Mouse (Mus musculus) ES-E14 (cell line): ENCODE measurements around the gene Magi1. TPM values are rescaled to one million over a fixed set of nuclear protein-coding genes. Genes with fewer than 3 reads are reported as not detected.

Source experiments
- DNase-seq: peaks from one replicate; pipeline ENCODE4 v3.0.0-alpha.2; 2013; ENCODE audit warnings: low read depth, low spot score
- H3K27ac ChIP-seq: 2 replicates; pipeline ENCODE4 v1.5.1; 2012; ENCODE audit warnings: low read depth, mild to moderate bottlenecking, low read length, moderate library complexity, mixed read lengths; ENCODE audit not compliant: poor library complexity, insufficient read depth, severe bottlenecking
- H3K36me3 ChIP-seq: 2 replicates; pipeline ENCODE4 v1.6.1; 2012; ENCODE audit warnings: mild to moderate bottlenecking, low read length, moderate library complexity, mixed read lengths; ENCODE audit not compliant: control insufficient read depth, poor library complexity, insufficient read depth, severe bottlenecking
- H3K4me1 ChIP-seq, 2 experiments: fragments of 150-350 bp in 1 of 2; sonication (generic) in 1 of 2; 2 replicates each; pipeline ENCODE4 v1.6.1; 2012; ENCODE audit warnings: low read length in 2 of 2, mild to moderate bottlenecking in 1 of 2, mixed read lengths in 1 of 2; ENCODE audit not compliant: control insufficient read depth in 2 of 2, insufficient read depth in 2 of 2, poor library complexity in 1 of 2
- H3K4me3 ChIP-seq, 2 experiments: fragments of 150-350 bp in 1 of 2; sonication (generic) in 1 of 2; 2 replicates each; pipeline ENCODE4 v1.5.1; 2012; ENCODE audit warnings: low read length in 2 of 2, low read depth in 1 of 2, mild to moderate bottlenecking in 1 of 2, mixed read lengths in 1 of 2; ENCODE audit not compliant: insufficient read depth in 1 of 2, poor library complexity in 1 of 2, severe bottlenecking in 1 of 2
- H3K9ac ChIP-seq: 2 replicates; pipeline ENCODE4 v1.6.1; 2012; ENCODE audit warnings: low read depth, mild to moderate bottlenecking, low read length, mixed read lengths; ENCODE audit not compliant: poor library complexity, insufficient read depth, severe bottlenecking
- H3K9me3 ChIP-seq: fragments of 150-350 bp; sonication (generic); 2 replicates; pipeline ENCODE4 v1.6.1; 2012; ENCODE audit warnings: low read depth, mild to moderate bottlenecking, low read length; ENCODE audit not compliant: control insufficient read depth, insufficient read depth
- CHD2 ChIP-seq: IDR thresholded peaks from 2 replicates; pipeline ENCODE4 v1.6.1; 2014; ENCODE audit warnings: mild to moderate bottlenecking, low read depth, low read length, inconsistent platforms
- HCFC1 ChIP-seq: IDR thresholded peaks from 2 replicates; pipeline ENCODE4 v1.6.1; 2012; ENCODE audit warnings: low read length, inconsistent platforms, borderline replicate concordance; ENCODE audit not compliant: insufficient read depth
- MAFK ChIP-seq: IDR thresholded peaks from 2 replicates; pipeline ENCODE4 v1.6.1; 2014; ENCODE audit warnings: mild to moderate bottlenecking, low read depth, low read length, inconsistent platforms; ENCODE audit not compliant: insufficient read depth
- ZC3H11A ChIP-seq: IDR thresholded peaks from 2 replicates; pipeline ENCODE4 v1.6.1; 2012; ENCODE audit warnings: low read depth, mild to moderate bottlenecking, inconsistent platforms, low read length, borderline replicate concordance
- ZNF384 ChIP-seq: IDR thresholded peaks from 2 replicates; pipeline ENCODE4 v1.6.1; 2012; ENCODE audit warnings: low read depth, low read length, inconsistent platforms
- in situ Hi-C, 2 experiments: fragments of 600-800 bp; cut with MboI; formaldehyde crosslinking; loops; one replicate each; pipeline ENCODE4 v1.15.1; 2025; ENCODE audit warnings: low sequenced_read_pairs in 2 of 2, inconsistent platforms in 1 of 2; ENCODE audit not compliant: unreplicated experiment in 2 of 2
- total RNA-seq: library from RNA; depleted of rRNA; stranded (reverse); fragments of 300-350 nt; gene quantifications from 2 replicates; pipeline ENCODE4 v1.2.3, GENCODE M21; 2012

Magi1 gene
- total RNA-seq, 1 experiment: 14.6 TPM

- Histone ChIP-seq H3K9ac (no peak overlapping the region), H3K9me3 (no peaks in the 10 kb centered on the region), H3K4me3 (no peak overlapping the region), H3K4me1 (peaks cover 0 to 3% of the 10 kb centered on the region in 2 experiments; a peak in 1 of 4 replicates), H3K27ac (no peak overlapping the region), H3K36me3 (no peaks in the 10 kb centered on the region)
- no peak for DNase-seq
- in situ Hi-C loops: no loop called here
- TF ChIP-seq HCFC1: no peak
- TF ChIP-seq ZNF384: no peak
- no peak for TF ChIP-seq MAFK
- TF ChIP-seq ZC3H11A: no peak
- no peak for TF ChIP-seq CHD2
Observed at GRCm38 (mm10) chr6:93771081-93771480, 512.6 kb downstream of the Magi1 start.

GRCm38 (mm10) chr6:93770283-93771025 is 513.3 kb downstream of the Magi1 start:
- TF ChIP-seq ZC3H11A: no peak
- TF ChIP-seq CHD2: no peak
- no peak for TF ChIP-seq HCFC1
- TF ChIP-seq ZNF384: no peak
- TF ChIP-seq MAFK: no peak
- no peak overlapping the region for H3K4me3 ChIP-seq
- no peak overlapping the region for H3K27ac ChIP-seq
- H3K9ac ChIP-seq: no peak overlapping the region
- no peaks in the 10 kb centered on the region for H3K9me3 ChIP-seq
- DNase-seq: no peak
- H3K4me1 ChIP-seq: peaks cover 0 to 3% of the 10 kb centered on the region in 2 experiments; a peak in 1 of 4 replicates
- in situ Hi-C loops: no loop called here
- H3K36me3 ChIP-seq: no peaks in the 10 kb centered on the region

GRCm38 (mm10) chr6:93758114-93758513 is 525.6 kb downstream of the Magi1 start:
- no peak for TF ChIP-seq ZC3H11A
- no peak for TF ChIP-seq CHD2
- H3K4me3 ChIP-seq: no peak overlapping the region
- no peaks in the 10 kb centered on the region for H3K9me3 ChIP-seq
- DNase-seq: no peak
- no peak overlapping the region for H3K27ac ChIP-seq
- no peaks in the 10 kb centered on the region; the same call in 1 of the 2 replicates for H3K36me3 ChIP-seq
- in situ Hi-C loops: no loop called here
- H3K9ac ChIP-seq: no peak overlapping the region
- H3K4me1 ChIP-seq: 0 out of 4 replicates have a peak, but pooled peaks cover 1 to 2% of the 10 kb centered on the region in 2 experiments

GRCm38 (mm10) chr6:93757353-93758087 is 526.2 kb downstream of the Magi1 start:
- DNase-seq: peak; percentile 75
- in situ Hi-C loops: no loop called here
- Histone ChIP-seq H3K36me3 (no peaks in the 10 kb centered on the region; the same call in 1 of the 2 replicates), H3K27ac (no peak overlapping the region), H3K9me3 (no peaks in the 10 kb centered on the region), H3K4me1 (0 out of 4 replicates have a peak, but pooled peaks cover 1 to 2% of the 10 kb centered on the region in 2 experiments), H3K4me3 (no peak overlapping the region), H3K9ac (no peak overlapping the region)
- TF ChIP-seq CHD2 (no peak), ZC3H11A (peak; percentile 95)

GRCm38 (mm10) chr6:93743145-93743544 is 540.6 kb downstream of the Magi1 start:
- H3K36me3 ChIP-seq: peaks cover 11% of the 10 kb centered on the region
- H3K27ac ChIP-seq: no peak overlapping the region
- H3K4me3 ChIP-seq: no peak overlapping the region
- no peak overlapping the region for H3K9ac ChIP-seq
- H3K4me1 ChIP-seq: peaks cover 0 to 2% of the 10 kb centered on the region in 2 experiments; a peak in 1 of 4 replicates
- TF ChIP-seq ZC3H11A (no peak), CHD2 (no peak), MAFK (no peak), ZNF384 (no peak), HCFC1 (no peak)
- DNase-seq: no peak
- H3K9me3 ChIP-seq: no peaks in the 10 kb centered on the region
- in situ Hi-C loops: no loop called here
